Mouse (Mus musculus) hindbrain, postnatal 0 days (tissue): ENCODE data around the gene Epm2aip1. TPM values are rescaled to one million over a fixed set of nuclear protein-coding genes. Genes with fewer than 3 reads are reported as not detected.

Source experiments
- ATAC-seq: fragments of 200-750 bp; cut with Nextera tagmentation; 2 replicates; pipeline ENCODE4 v1.8.0; 2017; ENCODE audit warnings: mild to moderate bottlenecking, moderate TSS enrichment, moderate library complexity
- DNase-seq: peaks from one replicate; pipeline ENCODE4 v3.0.0-alpha.2; 2015; ENCODE audit warnings: low spot score
- H3K27ac ChIP-seq: fragments of 300-500 bp; sonication (generic); 2 replicates; pipeline ENCODE4 v1.5.1; 2014; ENCODE audit warnings: mild to moderate bottlenecking
- H3K27me3 ChIP-seq: fragments of 300-500 bp; sonication (generic); 2 replicates; pipeline ENCODE4 v1.6.1; 2014; ENCODE audit warnings: low read length, mixed read lengths; ENCODE audit not compliant: insufficient read depth
- H3K36me3 ChIP-seq: fragments of 300-500 bp; sonication (generic); 2 replicates; pipeline ENCODE4 v1.6.1; 2014; ENCODE audit warnings: low read length, mixed read lengths; ENCODE audit not compliant: insufficient read depth
- H3K4me1 ChIP-seq: fragments of 300-500 bp; sonication (generic); 2 replicates; pipeline ENCODE4 v1.6.1; 2014; ENCODE audit warnings: antibody characterized with exemption, low read length, mixed read lengths; ENCODE audit not compliant: insufficient read depth
- H3K4me2 ChIP-seq: fragments of 300-500 bp; sonication (generic); 2 replicates; pipeline ENCODE4 v1.6.1; 2014; ENCODE audit warnings: low read depth, mild to moderate bottlenecking, low read length, moderate library complexity, mixed read lengths
- H3K4me3 ChIP-seq: fragments of 300-500 bp; sonication (generic); 2 replicates; pipeline ENCODE4 v1.5.1; 2014; ENCODE audit warnings: low read length
- H3K9ac ChIP-seq: fragments of 300-500 bp; sonication (generic); replicated peaks from 2 replicates; pipeline ENCODE4 v1.6.1; 2014; ENCODE audit warnings: mild to moderate bottlenecking, low read length, moderate library complexity, mixed read lengths
- H3K9me3 ChIP-seq: fragments of 300-500 bp; sonication (generic); 2 replicates; pipeline ENCODE4 v1.6.1; 2016; ENCODE audit warnings: low read length, mixed read lengths
- CTCF ChIP-seq: IDR thresholded peaks from 2 replicates; pipeline ENCODE4 v1.5.1; 2016; ENCODE audit warnings: antibody characterized with exemption, control low read depth, low read depth
- WGBS: fragments of 180-500 bp; shearing (Covaris S2); extraction: QIAGEN DNeasy Blood & Tissue Kit; methylation state at CpG from one replicate; pipeline ENCODE4 v1.1.7; 2014; 5-methylcytosine and 5-hydroxymethylcytosine counted together
- polyA plus RNA-seq: library from polyadenylated mRNA; unstranded; fragments of >200 nt; fragmentation: Nextera tagmentation; extraction: Ambion mirVana; gene quantifications from 2 replicates; pipeline ENCODE4 v1.2.1, GENCODE M21; 2015
- total RNA-seq: library from RNA; depleted of rRNA; stranded (reverse); fragments of >200 nt; gene quantifications from 2 replicates; pipeline ENCODE4 v1.2.3, GENCODE M21; 2014

Epm2aip1 gene
- total and polyA plus RNA-seq, 2 experiments from 2014 or later, result 36.0 to 81.4 TPM

GRCm38 (mm10) chr9:111285676-111286075, 13.9 kb downstream of the Epm2aip1 start:
- DNase-seq, result peak; percentile 60

DNA sequence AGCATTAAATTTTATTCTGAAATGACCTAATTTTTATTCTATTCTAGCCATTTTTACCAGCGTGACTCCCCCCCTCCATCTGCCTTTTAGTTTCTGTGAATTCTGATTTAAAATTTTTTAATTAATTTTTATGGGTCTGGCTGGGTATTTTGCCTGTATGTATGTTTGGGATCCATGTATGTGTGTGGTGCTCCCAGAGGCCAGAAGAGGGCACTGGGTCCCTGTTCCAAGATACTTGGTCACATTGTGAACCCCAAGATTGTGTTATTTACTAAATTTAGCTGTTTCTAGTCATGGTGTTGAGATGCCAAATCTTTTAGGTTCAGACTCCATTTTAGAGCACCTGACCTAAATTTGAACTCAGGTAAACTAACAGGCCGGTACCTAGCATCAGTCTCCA, 14.7 kb downstream of the Epm2aip1 start:
- DNase-seq (peak; percentile 23), ATAC-seq (no peak)
- Histone ChIP-seq H3K36me3 (no peaks in the 10 kb centered on the region), H3K4me3 (no peak overlapping the region), H3K9ac (no peak overlapping the region), H3K9me3 (no peaks in the 10 kb centered on the region), H3K4me1 (no peaks in the 10 kb centered on the region), H3K4me2 (no peak overlapping the region), H3K27ac (no peak overlapping the region), H3K27me3 (no peaks in the 10 kb centered on the region)
- 74% methylated on average over 2 of the region's 2 CpGs for WGBS
- peak; percentile 44 for TF ChIP-seq CTCF

More at GRCm38 (mm10) chr9:111285676-111286075, 13.9 kb downstream of the Epm2aip1 start:
- no peaks in the 10 kb centered on the region for H3K27me3 ChIP-seq
- no peaks in the 10 kb centered on the region for H3K9me3 ChIP-seq
- ATAC-seq, result 0 out of 2 replicates have a peak, but pooled peaks have one; percentile 55
- WGBS, result 10% methylated on average over 5 of the region's 5 CpGs
- no peak overlapping the region for H3K9ac ChIP-seq
- no peaks in the 10 kb centered on the region for H3K4me1 ChIP-seq
- H3K36me3 ChIP-seq, result no peaks in the 10 kb centered on the region
- H3K4me2 ChIP-seq, result no peak overlapping the region
- no peak overlapping the region for H3K4me3 ChIP-seq
- no peak for TF ChIP-seq CTCF
- peak overlapping the region; percentile 8; the same call in 1 of the 2 replicates for H3K27ac ChIP-seq

DNA sequence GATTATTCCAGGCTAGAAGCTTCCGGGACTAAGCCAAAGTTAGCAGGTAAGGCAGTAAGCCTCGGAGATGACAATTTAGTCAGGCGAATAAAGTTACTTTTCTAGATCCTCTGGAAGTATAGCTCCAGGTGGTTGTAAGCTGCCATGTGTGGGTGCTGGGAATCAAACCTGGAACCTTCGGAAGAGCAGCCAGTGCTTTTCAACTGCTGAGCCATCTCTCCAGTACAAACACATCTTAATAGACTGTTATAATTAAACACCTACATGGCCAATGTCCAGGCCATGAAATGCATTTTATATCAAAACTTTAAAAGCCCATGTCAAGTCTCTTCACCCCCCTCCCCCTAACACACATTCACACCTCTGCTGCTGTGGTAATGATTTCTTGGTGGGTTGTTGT, 16.2 kb downstream of the Epm2aip1 start:
- H3K36me3 ChIP-seq, result no peaks in the 10 kb centered on the region
- H3K27me3 ChIP-seq, result no peaks in the 10 kb centered on the region
- 94% methylated on average over 4 of the region's 4 CpGs for whole genome bisulfite sequencing
- no peak overlapping the region for H3K27ac ChIP-seq
- no peak overlapping the region for H3K4me2 ChIP-seq
- H3K4me1 ChIP-seq, result no peaks in the 10 kb centered on the region
- no peaks in the 10 kb centered on the region for H3K9me3 ChIP-seq
- no peak for TF ChIP-seq CTCF
- no peak overlapping the region for H3K4me3 ChIP-seq
- H3K9ac ChIP-seq, result no peak overlapping the region
- no peak for DNase-seq
- ATAC-seq, result no peak

DNA sequence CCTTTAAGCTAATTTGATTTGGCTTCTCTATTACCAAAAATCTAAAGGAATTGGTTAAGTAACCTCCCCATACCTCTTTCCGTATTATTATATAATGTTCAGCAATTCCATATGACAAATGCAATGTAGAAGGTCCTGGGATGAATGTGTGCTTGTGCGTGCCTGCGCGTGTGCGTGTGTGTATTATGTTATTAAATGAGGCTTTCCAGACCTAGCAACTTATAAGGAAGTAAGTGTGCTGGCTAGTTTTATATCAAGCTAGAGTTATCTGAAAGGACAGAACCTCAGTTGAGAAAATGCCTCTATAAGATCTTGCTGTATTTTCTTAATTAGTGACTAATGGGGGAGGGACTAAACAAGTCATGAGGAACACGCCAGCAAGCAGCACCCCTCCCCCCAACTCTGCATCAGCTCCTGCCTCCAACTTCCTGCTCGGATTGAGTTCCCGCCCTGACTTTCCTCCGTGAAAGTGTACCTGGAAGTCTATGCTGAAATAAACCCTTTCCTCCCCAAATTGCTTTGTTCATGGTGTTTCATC, 17.6 kb downstream of the Epm2aip1 start:
- no peak overlapping the region for H3K4me2 ChIP-seq
- H3K27ac ChIP-seq, result no peak overlapping the region
- no peaks in the 10 kb centered on the region for H3K9me3 ChIP-seq
- no peak for TF ChIP-seq CTCF
- no peaks in the 10 kb centered on the region for H3K36me3 ChIP-seq
- 56% methylated on average over 9 of the region's 9 CpGs for WGBS
- H3K4me1 ChIP-seq, result no peaks in the 10 kb centered on the region
- ATAC-seq, result no peak; the same call in 1 of the 2 replicates
- no peak for DNase-seq
- no peak overlapping the region for H3K4me3 ChIP-seq
- H3K9ac ChIP-seq, result no peak overlapping the region
- H3K27me3 ChIP-seq, result no peaks in the 10 kb centered on the region

- ATAC-seq, result peak; percentile 63
Observed at GRCm38 (mm10) chr9:111289832-111290339, 18.2 kb downstream of the Epm2aip1 start.

GRCm38 (mm10) chr9:111290539-111291100, 18.9 kb downstream of the Epm2aip1 start:
- H3K9me3 ChIP-seq, result no peaks in the 10 kb centered on the region
- H3K4me2 ChIP-seq, result no peak overlapping the region
- H3K27me3 ChIP-seq, result no peaks in the 10 kb centered on the region
- H3K4me1 ChIP-seq, result no peaks in the 10 kb centered on the region
- H3K9ac ChIP-seq, result no peak overlapping the region
- ATAC-seq (peak; percentile 44; the same call in 1 of the 2 replicates), DNase-seq (peak; percentile 43)
- H3K4me3 ChIP-seq, result no peak overlapping the region
- H3K36me3 ChIP-seq, result no peaks in the 10 kb centered on the region
- WGBS, result 53% methylated on average over 11 of the region's 11 CpGs
- TF ChIP-seq CTCF, result no peak
- no peak overlapping the region; the same call in 1 of the 2 replicates for H3K27ac ChIP-seq

More at GRCm38 (mm10) chr9:111289832-111290339, 18.2 kb downstream of the Epm2aip1 start:
- Histone ChIP-seq H3K36me3 (no peaks in the 10 kb centered on the region), H3K27ac (no peak overlapping the region; the same call in 1 of the 2 replicates), H3K4me3 (no peak overlapping the region), H3K4me2 (0 out of 2 replicates have a peak overlapping the region, but pooled peaks have one; percentile 27), H3K9ac (no peak overlapping the region), H3K27me3 (no peaks in the 10 kb centered on the region), H3K9me3 (no peaks in the 10 kb centered on the region), H3K4me1 (no peaks in the 10 kb centered on the region)
- peak; percentile 100 for TF ChIP-seq CTCF
- peak; percentile 85 for DNase-seq
- WGBS, result 16% methylated on average over 21 of the region's 21 CpGs

GRCm38 (mm10) chr9:111293234-111293633, 21.5 kb downstream of the Epm2aip1 start:
- no peaks in the 10 kb centered on the region for H3K27me3 ChIP-seq
- no peak for TF ChIP-seq CTCF
- no peaks in the 10 kb centered on the region for H3K36me3 ChIP-seq
- H3K9ac ChIP-seq, result no peak overlapping the region
- no peak overlapping the region for H3K4me3 ChIP-seq
- H3K4me1 ChIP-seq, result no peaks in the 10 kb centered on the region
- H3K27ac ChIP-seq, result no peak overlapping the region
- ATAC-seq, result no peak
- H3K4me2 ChIP-seq, result no peak overlapping the region
- no peak for DNase-seq
- WGBS, result 85% methylated on average over 4 of the region's 4 CpGs
- H3K9me3 ChIP-seq, result no peaks in the 10 kb centered on the region
